Mouse (Mus musculus) c-Kit-positive CD71-positive TER-119-positive erythroid progenitor cells, embryonic 14.5 days (primary cell): Measurements from ENCODE around the gene Cct5.

Experiments
- DNase-seq: peaks from one replicate; pipeline ENCODE4 v3.0.0-alpha.2; 2013; ENCODE audit warnings: low spot score

Cct5 gene

DNA sequence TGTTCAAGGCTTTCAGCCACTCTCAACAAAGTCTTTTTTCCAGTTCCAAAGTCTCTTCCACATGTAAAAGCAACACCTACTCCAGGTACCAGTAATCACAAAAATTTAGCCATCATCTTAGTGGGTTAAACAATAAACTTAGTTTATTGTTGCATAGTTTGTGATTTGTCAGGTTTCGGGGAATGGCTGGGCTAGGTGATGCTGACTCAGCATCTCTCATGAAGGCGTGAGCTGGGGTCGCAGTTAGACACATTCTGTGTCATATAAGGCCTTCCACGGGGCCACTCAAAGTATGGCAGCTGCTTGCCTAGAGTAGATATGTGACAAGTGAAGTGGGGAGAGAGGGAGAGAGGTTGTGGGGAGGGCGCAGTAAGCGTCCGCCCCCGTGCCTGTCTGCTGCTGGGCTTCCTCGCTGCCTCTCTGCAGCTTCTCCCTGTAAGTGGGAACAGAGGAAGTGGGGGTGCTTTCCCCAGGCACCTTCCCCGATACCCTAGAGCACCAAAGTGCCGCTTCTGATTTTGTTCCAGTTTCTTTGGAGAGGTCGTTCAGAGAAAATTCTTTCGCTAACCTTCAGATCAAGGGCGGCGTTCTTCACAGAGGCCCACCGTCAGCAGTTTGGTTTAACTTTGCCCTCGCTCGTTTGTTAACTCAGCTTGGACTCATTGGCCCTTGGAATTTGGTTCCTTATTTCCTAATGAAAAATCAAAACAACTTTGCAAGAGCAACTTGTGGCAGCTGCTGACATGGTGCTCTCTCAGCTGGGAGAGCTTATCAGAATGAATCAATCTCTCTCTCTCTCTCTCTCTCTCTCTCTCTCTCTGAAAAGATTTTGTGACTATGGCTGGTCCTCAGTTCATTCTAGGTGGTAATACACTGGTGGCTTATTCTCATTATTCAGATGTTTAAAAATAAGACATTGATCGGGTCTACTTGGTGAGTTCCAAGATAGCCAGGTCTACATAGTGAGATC, 37.7 kb downstream of the Cct5 start:
- DNase-seq, result no peak

DNA sequence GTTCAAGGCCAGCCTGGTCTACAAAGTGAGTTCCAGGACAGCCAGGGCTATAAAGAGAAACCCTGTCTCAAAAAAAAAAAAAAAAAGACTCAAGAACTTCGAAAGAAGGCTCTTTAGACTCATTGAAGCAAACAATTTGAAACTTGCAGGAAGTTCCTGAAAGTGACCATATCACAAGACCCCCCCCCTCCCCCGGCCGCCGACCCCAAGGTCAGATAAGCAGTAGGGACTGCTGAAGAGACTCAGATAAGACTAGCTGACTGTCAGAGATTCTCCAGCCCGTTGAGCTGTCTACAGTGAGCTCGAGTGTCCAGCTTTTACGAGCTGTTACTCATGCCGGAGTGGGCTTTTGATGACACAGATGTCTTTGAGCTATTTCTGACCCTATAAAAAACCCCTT, 38.8 kb downstream of the Cct5 start:
- DNase-seq, result no peak

DNA sequence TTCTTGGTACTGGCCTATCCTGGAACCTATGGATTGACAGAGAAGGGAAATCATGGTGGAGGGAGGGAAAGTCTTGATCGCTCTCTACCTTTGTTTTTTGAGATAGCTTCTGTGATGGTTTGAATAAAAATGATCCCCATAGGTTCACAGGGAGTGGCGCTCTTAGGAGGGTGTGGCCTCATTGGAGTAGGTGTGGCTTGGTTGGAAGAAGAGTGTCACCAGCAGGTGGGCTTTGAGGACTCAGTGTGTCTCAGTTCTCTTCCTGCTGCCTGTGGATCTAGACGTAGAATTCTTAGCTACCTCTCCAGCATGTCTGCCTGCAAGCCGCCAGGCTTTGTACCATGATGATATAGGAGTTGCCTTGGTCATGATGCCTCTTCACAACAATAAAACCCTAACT, 39.6 kb downstream of the Cct5 start:
- no peak for DNase-seq

DNA sequence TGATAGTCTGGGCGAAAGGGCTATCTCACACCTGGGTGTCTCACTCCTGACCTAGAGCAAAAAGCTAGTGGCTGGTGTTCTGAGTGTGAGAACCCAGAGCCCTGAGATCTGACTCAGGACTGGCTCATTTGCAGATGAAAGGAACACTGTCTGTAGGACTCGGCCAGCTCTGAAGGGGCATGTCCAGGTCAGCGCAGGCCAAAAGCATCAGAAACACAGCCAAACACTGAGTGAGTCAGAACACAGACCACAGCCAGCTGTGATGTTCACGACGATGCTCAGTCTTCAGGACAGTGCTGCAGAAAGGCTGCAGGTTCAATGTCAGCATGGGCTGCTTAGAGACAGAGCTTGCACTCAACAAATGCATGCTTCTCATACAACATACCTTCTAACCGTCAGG, 40.2 kb downstream of the Cct5 start:
- no peak for DNase-seq

DNA sequence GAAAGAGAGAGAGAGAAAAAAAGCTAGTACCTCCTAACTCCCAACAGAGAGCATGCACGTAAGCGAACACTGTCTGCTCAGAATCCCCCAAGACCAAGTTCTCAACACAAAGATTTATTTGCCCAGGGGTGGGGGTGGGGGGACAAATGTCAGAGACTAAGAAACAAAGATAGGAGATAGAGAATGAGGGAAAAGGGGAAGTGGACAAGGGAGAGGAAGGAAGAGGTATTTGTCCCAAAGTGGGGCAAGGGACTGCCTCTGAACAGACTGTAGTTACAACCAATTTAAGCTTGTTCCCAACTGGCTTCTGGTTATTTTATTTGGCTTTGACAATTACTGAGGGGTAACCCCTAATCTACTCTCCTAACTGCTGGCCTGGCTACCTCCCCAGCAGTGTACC, 46.7 kb downstream of the Cct5 start:
- no peak for DNase-seq

DNA sequence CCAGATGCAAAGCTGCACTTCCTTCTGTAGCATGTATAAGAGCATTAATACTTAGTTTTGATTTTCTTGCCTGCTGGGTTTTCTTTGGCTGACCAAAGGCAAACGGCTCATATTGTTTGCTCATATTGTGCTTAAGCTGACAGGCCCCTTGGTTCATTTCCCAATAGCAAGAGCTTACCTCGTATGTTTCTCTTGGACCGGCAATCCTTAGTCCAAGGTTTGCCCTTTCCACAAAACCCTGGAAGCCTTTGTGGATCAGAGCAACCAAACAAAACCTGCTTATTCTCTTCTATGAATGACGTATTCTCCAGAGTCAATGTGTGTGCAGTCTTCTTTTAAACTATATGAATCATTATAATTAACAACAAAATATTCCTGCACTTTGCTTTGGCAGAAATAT, 51.2 kb downstream of the Cct5 start:
- no peak for DNase-seq

DNA sequence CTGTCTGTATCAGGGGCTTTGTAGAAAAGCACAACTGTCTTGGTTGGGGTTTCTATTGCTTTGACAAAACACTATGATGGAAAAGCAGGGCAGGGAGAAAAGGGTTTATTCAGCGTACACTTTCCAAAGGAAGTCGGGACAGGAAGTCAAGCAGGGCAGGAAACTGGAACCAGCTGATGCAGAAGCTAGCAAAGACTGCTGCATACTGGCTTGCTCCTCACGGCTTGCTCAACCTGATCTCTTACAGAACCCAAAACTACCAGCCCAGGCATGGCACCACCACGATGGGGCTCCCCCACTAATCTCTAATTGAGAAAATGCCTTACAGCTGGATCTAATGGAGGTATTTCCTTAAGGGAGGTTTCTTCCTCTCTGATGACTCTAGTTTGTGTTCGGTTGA, 54.2 kb downstream of the Cct5 start:
- no peak for DNase-seq

DNA sequence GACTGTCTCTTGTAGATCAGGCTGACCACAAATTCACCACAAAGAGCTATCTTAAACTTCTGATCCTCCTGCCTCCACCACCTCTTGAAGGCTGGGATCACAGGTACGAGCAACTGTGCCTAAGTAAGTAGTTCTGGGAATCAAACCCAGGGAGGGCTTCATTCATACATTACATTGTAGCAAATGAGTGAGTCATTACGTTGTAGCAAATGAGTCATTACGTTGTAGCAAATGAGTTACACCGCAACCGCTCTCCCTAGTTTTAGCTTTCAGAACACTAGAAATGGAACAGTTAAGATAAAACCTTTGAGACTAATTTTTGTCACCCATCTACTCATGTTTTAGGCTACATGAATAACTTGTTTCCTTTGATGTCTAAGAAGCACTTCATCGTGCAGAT, 55.3 kb downstream of the Cct5 start:
- DNase-seq, result no peak

DNA sequence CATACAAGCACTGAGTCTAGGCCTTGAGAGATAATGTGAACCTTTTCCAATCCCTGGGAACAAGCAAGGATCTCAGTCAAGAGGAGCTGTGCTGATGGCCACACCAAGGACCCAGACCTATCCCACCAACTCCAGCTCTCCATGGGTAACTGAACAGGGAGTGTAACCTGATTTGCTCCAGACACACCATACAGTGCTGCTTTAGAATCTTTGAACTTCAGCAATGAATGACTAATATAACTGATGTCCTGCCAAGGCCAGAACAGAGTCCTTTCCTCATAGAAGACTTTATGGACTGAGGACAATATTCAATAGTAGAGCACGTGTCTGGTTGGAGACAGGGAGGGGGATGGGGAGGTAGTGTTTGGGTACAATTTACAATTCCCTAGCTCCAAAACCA, 56.5 kb downstream of the Cct5 start:
- DNase-seq, result no peak

DNA sequence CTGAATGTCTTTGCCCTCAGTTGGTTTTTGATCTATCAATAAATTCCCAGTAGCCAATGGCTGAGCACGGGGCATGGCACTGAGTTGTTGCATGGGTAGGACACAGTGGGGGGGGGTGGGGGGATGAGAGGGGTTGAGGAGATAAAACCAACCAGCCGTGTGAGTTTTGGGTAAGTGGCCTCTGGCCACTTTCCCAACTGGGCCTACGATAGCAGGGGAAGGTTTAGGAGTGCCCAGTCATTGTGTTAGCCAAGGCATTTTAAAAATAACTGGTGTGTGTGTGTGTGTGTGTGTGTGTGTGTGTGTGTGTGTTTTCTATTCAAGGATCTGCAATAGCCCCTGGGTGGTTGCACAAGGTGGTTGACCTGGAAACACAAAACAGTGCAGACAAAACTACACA, 58.4 kb downstream of the Cct5 start:
- no peak for DNase-seq

DNA sequence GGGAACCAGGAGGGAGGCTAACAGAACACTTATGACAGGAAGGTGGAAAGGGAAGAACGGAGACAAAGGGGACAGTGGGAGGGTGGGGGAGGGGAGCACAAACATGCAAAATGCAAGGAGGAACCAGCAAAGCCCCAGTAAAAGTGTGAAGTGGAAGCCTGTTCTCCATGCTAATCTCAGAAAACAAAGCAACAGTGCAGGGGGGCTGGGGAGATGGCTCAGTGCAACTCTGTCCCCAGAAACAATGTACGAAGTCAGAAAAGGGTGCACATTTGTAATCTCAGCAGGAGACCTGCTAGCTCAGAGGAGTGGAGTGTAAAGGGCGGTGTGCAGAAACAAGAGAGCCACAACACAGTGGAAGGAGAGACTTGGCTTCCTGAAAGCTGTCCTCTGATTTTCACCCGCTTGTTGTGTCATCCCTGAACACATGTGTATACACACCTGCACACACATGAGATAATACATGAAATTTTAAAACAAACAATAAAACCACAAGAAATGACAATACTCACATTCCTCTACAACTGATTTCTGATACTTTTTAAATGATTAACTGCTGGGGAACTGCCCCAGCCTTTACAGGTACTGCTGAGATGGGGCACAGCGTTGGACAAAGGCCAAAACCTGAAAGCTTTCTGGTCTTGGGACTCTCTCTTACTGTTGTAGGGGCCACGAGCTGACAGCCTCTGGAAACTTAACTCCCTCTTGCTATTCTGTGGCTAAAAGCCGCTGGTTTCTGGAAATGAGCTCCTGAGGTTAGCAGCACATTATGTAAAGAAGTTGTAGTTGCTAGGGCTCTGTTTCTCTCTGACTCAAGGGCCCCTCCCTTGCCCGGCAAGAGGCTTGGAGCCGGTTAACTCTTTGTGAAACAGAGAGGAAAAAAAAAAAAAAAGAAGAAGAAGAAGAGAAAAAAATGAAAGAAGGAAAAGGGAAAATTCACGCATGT, 59.3 kb downstream of the Cct5 start:
- DNase-seq, result no peak
